Mouse (Mus musculus) adrenal gland, adult 2 months (tissue): ENCODE measurements at regions not wholly inside any gene's neighbourhood (a gene's known extent, or its start where the extent isn't known, plus 50 kb on each side); places are given as distances from the start of the nearest gene placed in this dataset.
"Not testable (repeated sequence)": the region's sequence is repeated elsewhere in the genome, so short reads cannot be mapped to it uniquely, and the experiment has no call there.

Source experiments
- DNase-seq: peaks from one replicate; pipeline ENCODE4 v3.0.0; 2021

GRCm38 (mm10) chr1:181262496-181262895 is 50.7 kb upstream of the Wdr26 start:
- DNase-seq = no peak

- DNase-seq = no peak
These were observed 51.4 kb upstream of the Wdr26 start for GRCm38 (mm10) chr1:181263216-181263615.

GRCm38 (mm10) chr1:181270469-181270868 is 58.7 kb upstream of the Wdr26 start:
- DNase-seq = not testable (repeated sequence)

GRCm38 (mm10) chr1:181271164-181271563 is 59.4 kb upstream of the Wdr26 start:
- no peak for DNase-seq

- no peak for DNase-seq
These were observed 60.0 kb upstream of the Wdr26 start for GRCm38 (mm10) chr1:181271821-181272220.

GRCm38 (mm10) chr1:181272622-181273296 is 61.0 kb upstream of the Wdr26 start:
- DNase-seq = peak; percentile 88

- DNase-seq = no peak
These were observed 61.9 kb upstream of the Wdr26 start for GRCm38 (mm10) chr1:181273540-181274204.

- DNase-seq = no peak
These were observed 69.0 kb upstream of the Wdr26 start for GRCm38 (mm10) chr1:181280826-181281225.

- DNase-seq = not testable (repeated sequence)
These were observed 69.4 kb upstream of the Cnih3 start for GRCm38 (mm10) chr1:181282986-181283385.

GRCm38 (mm10) chr1:181283539-181283938 is 68.9 kb upstream of the Cnih3 start:
- not testable (repeated sequence) for DNase-seq

- DNase-seq = no peak
These were observed 67.9 kb upstream of the Cnih3 start for GRCm38 (mm10) chr1:181284301-181285197.

GRCm38 (mm10) chr1:181285600-181285999 is 66.8 kb upstream of the Cnih3 start:
- no peak for DNase-seq

GRCm38 (mm10) chr1:181286146-181286545 is 66.3 kb upstream of the Cnih3 start:
- no peak for DNase-seq

GRCm38 (mm10) chr1:181287166-181287565 is 65.3 kb upstream of the Cnih3 start:
- DNase-seq = no peak

- DNase-seq = no peak
These were observed 62.9 kb upstream of the Cnih3 start for GRCm38 (mm10) chr1:181289385-181290035.

GRCm38 (mm10) chr1:181291202-181291601 is 61.2 kb upstream of the Cnih3 start:
- DNase-seq = no peak

GRCm38 (mm10) chr1:181291966-181292365 is 60.5 kb upstream of the Cnih3 start:
- DNase-seq = no peak

GRCm38 (mm10) chr1:181293079-181293865 is 59.2 kb upstream of the Cnih3 start:
- no peak for DNase-seq

GRCm38 (mm10) chr1:181295651-181296050 is 56.8 kb upstream of the Cnih3 start:
- DNase-seq = no peak

GRCm38 (mm10) chr1:181298063-181298462 is 54.4 kb upstream of the Cnih3 start:
- DNase-seq = no peak

GRCm38 (mm10) chr1:181299075-181299665 is 53.3 kb upstream of the Cnih3 start:
- DNase-seq = no peak
